Mouse (Mus musculus) heart, postnatal 0 days (tissue): Measurements from ENCODE around the gene P4ha1.

Source experiments
- CTCF ChIP-seq: IDR thresholded peaks from 2 replicates; pipeline ENCODE4 v1.5.1; 2016; ENCODE audit warnings: antibody characterized with exemption, control low read depth, low read depth
- EP300 ChIP-seq: IDR thresholded peaks from 2 replicates; pipeline ENCODE4 v1.6.1; 2016; ENCODE audit warnings: antibody characterized with exemption, low read depth

GRCm38 (mm10) chr10:59324311-59325165, 1.4 kb downstream of the P4ha1 start:
- TF ChIP-seq EP300 = no peak
- TF ChIP-seq CTCF = no peak
